Mouse (Mus musculus) stomach, postnatal 0 days (tissue): Measurements from ENCODE around the gene Upp2. TPM values are rescaled to one million over a fixed set of nuclear protein-coding genes. Genes with fewer than 3 reads are reported as not detected.

Experiments used
- ATAC-seq: fragments of 200-750 bp; cut with Nextera tagmentation; 2 replicates; pipeline ENCODE4 v1.8.0; 2017; ENCODE audit not compliant: low FRiP score, low TSS enrichment
- DNase-seq: peaks from one replicate; pipeline ENCODE4 v3.0.0-alpha.2; 2016; ENCODE audit warnings: low spot score
- H3K27ac ChIP-seq: fragments of 300-500 bp; sonication (generic); replicated peaks from 2 replicates; pipeline ENCODE4 v1.5.1; 2014; ENCODE audit warnings: mild to moderate bottlenecking, control low read depth
- H3K27me3 ChIP-seq: fragments of 300-500 bp; sonication (generic); 2 replicates; pipeline ENCODE4 v1.6.1; 2014; ENCODE audit warnings: low read length; ENCODE audit not compliant: control insufficient read depth, insufficient read depth
- H3K36me3 ChIP-seq: fragments of 300-500 bp; sonication (generic); 2 replicates; pipeline ENCODE4 v1.6.1; 2014; ENCODE audit warnings: low read length, mixed read lengths; ENCODE audit not compliant: control insufficient read depth, insufficient read depth
- H3K4me1 ChIP-seq: fragments of 300-500 bp; sonication (generic); replicated peaks from 2 replicates; pipeline ENCODE4 v1.6.1; 2014; ENCODE audit warnings: antibody characterized with exemption; ENCODE audit not compliant: control insufficient read depth, insufficient read depth
- H3K4me2 ChIP-seq: fragments of 300-500 bp; sonication (generic); replicated peaks from 2 replicates; pipeline ENCODE4 v1.6.1; 2014; ENCODE audit warnings: low read depth, mild to moderate bottlenecking, control low read depth, moderate library complexity
- H3K4me3 ChIP-seq: fragments of 300-500 bp; sonication (generic); 2 replicates; pipeline ENCODE4 v1.5.1; 2014; ENCODE audit warnings: low read depth, low read length, control low read depth
- H3K9ac ChIP-seq: fragments of 300-500 bp; sonication (generic); 2 replicates; pipeline ENCODE4 v1.6.1; 2014; ENCODE audit warnings: mild to moderate bottlenecking, low read length, control low read depth, mixed read lengths
- H3K9me3 ChIP-seq: fragments of 300-500 bp; sonication (generic); 2 replicates; pipeline ENCODE4 v1.6.1; 2016; ENCODE audit warnings: low read length; ENCODE audit not compliant: control insufficient read depth
- CTCF ChIP-seq: IDR thresholded peaks from 2 replicates; pipeline ENCODE4 v1.5.1; 2016; ENCODE audit warnings: antibody characterized with exemption, low read depth, mild to moderate bottlenecking, moderate library complexity
- EP300 ChIP-seq: optimal IDR thresholded peaks from 2 replicates; pipeline ENCODE3; 2016; ENCODE audit warnings: antibody characterized with exemption
- WGBS: fragments of 180-500 bp; shearing (Covaris S2); extraction: QIAGEN DNeasy Blood & Tissue Kit; methylation state at CpG from one replicate; pipeline ENCODE4 v1.1.7; 2014; 5-methylcytosine and 5-hydroxymethylcytosine counted together
- polyA plus RNA-seq: library from polyadenylated mRNA; unstranded; fragments of >200 nt; fragmentation: Nextera tagmentation; extraction: Ambion mirVana; gene quantifications from 2 replicates; pipeline ENCODE4 v1.2.1, GENCODE M21; 2015

Upp2 gene
- polyA plus RNA-seq, 1 experiment from 2014 or later: 6.1 TPM

DNA sequence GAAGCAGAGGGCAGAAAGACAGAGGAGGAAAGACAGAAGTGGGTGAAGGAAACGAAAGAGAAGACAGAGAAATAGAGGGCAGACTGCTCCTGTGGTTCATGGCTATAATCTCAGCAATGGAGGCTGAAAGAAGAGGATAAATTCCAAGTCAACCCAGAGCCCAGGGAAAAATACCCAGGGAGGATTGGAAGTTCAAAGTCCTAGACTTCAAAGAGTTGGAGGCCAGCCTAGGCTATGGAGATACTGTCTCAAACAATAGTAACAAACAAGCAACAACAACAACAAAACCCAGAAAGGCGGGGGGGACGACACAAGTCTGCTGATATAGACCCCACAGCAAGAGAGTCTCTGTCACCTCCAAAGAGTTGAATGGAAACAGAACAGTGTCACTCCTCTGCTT is 14.8 kb upstream of the Upp2 start:
- H3K4me1 ChIP-seq: no peaks in the 10 kb centered on the region; the same call in 1 of the 2 replicates
- WGBS: 64% methylated on average over 3 of the region's 3 CpGs
- no peak for ATAC-seq
- no peak overlapping the region for H3K27ac ChIP-seq
- TF ChIP-seq EP300: no peak
- no peak for TF ChIP-seq CTCF
- H3K9me3 ChIP-seq: no peaks in the 10 kb centered on the region
- no peak overlapping the region for H3K9ac ChIP-seq
- H3K4me3 ChIP-seq: no peak overlapping the region
- DNase-seq: no peak
- H3K27me3 ChIP-seq: no peaks in the 10 kb centered on the region
- no peaks in the 10 kb centered on the region for H3K36me3 ChIP-seq
- H3K4me2 ChIP-seq: no peak overlapping the region

DNA sequence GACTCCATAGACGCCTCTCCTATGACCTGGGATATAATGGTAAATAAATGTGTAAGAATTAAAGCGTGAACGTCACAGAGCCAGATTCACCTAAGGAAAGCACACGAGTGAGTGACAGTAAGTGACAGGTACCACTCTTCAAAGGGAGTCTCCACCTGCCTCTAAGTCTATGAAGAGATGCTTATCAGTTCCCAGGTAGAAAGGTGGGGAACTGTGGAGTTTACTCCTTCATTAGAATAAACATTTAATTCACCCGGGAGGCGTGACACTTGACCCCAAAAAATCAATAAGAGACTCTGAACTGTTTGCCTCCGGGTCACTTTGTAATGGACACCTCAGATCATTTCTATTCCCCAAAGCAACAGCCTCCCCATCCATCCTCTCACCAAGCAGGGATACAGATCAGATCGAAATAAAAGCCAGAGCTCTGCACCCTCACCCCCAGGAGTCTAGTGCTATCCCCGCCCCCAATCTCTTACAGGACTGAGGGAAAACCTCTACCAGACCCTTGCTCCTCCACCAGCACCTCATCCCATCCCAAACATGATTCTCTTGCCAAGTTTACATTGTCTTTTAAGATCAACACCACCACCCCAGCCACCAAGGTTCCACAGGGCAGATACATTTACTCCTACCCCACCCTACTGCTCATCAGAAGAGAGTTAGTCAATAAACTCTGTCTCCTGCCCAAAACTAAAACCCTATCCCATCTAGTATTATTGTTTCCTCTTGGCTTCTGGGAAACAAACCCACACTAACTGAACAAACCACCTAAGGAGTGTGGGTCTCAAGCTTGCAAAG is 9.9 kb upstream of the Upp2 start:
- no peak overlapping the region for H3K4me3 ChIP-seq
- DNase-seq: no peak
- no peaks in the 10 kb centered on the region for H3K36me3 ChIP-seq
- H3K9ac ChIP-seq: no peak overlapping the region
- no peak overlapping the region for H3K27ac ChIP-seq
- TF ChIP-seq CTCF: no peak
- no peak for TF ChIP-seq EP300
- H3K27me3 ChIP-seq: no peaks in the 10 kb centered on the region
- no peaks in the 10 kb centered on the region for H3K4me1 ChIP-seq
- H3K9me3 ChIP-seq: no peaks in the 10 kb centered on the region
- WGBS: 48% methylated on average over 9 of the region's 9 CpGs
- no peak for ATAC-seq
- no peak overlapping the region for H3K4me2 ChIP-seq

DNA sequence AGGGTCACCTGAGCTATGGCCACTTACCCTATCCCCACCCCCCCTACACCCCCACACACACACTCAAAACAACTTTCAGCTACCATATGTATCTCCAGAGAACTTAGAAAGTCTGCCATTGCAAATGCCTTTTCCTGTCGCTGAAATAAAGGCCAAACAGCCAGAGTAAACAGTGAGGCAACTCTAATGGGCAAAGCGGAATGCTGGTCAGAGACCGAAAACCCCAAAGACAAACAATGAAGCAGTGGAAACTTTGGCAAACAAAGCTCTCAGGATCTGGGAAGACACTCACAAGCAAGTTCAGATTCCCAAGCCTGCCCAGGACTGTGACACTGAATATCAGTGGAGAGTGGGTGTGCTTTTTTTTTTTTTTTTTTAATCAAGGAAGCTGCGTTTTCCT is 5.0 kb upstream of the Upp2 start:
- 31% methylated on average over 4 of the region's 4 CpGs for WGBS
- no peaks in the 10 kb centered on the region for H3K27me3 ChIP-seq
- ATAC-seq: no peak

DNA sequence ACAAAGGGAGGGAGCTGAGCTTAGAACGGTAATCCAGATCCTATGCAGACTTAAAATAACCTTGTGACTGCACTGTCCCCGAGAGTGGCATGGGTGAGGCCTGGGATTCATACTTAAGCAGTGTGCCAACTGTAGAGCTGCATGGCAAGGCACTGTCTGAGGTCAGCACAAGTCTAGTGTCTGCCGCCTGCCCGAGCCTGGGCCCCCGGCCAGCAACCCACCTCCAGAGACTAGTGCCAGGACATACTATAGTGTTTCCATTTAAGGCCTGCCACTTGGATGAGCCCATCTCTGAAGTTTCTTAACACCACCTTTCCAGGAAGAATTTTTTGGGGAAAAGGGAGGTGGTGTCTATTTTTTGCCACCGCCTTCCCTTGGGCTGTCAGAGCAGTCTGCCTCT is 1.8 kb upstream of the Upp2 start:
- Histone ChIP-seq H3K27me3 (no peaks in the 10 kb centered on the region), H3K9me3 (no peaks in the 10 kb centered on the region), H3K4me1 (peaks cover 5% of the 10 kb centered on the region), H3K27ac (no peak overlapping the region), H3K9ac (no peak overlapping the region; the same call in 1 of the 2 replicates), H3K36me3 (no peaks in the 10 kb centered on the region), H3K4me2 (peak overlapping the region; percentile 71), H3K4me3 (peak overlapping the region; percentile 89; the same call in 1 of the 2 replicates)
- 37% methylated on average over 6 of the region's 6 CpGs for WGBS
- ATAC-seq: no peak
- no peak for TF ChIP-seq EP300
- TF ChIP-seq CTCF: no peak
- no peak for DNase-seq

More for the DNA sequence above, 5.0 kb upstream of the Upp2 start:
- Histone ChIP-seq H3K27ac (no peak overlapping the region), H3K4me2 (no peak overlapping the region), H3K9ac (no peak overlapping the region), H3K4me1 (no peaks in the 10 kb centered on the region; the same call in none of the 2 replicates), H3K4me3 (no peak overlapping the region), H3K9me3 (no peaks in the 10 kb centered on the region), H3K36me3 (no peaks in the 10 kb centered on the region)
- DNase-seq: no peak
- TF ChIP-seq EP300 (no peak), CTCF (no peak)

DNA sequence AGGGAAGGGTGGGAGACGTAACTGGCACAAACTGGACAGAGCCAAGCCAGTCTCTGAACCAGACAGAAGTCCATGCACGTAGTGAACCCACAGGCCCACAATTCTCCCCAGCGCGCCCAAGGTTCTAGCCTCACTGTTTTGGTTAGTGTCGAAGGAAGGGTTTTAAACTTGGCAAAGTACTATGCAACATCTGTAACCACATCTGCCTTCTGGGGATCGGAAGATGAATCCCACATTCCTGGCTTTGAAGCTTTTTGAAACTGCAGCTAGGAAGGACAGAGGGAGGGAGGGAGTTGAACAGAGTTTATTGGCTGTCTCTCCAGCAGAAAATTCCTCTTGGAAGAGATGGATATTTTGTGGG is 1.1 kb upstream of the Upp2 start:
- ATAC-seq (no peak), DNase-seq (no peak)
- Histone ChIP-seq H3K9me3 (no peaks in the 10 kb centered on the region), H3K9ac (peak overlapping the region; percentile 93), H3K4me1 (peaks cover 5% of the 10 kb centered on the region), H3K27ac (peak overlapping the region; percentile 98), H3K36me3 (no peaks in the 10 kb centered on the region), H3K27me3 (no peaks in the 10 kb centered on the region), H3K4me3 (peak overlapping the region; percentile 89), H3K4me2 (peak overlapping the region; percentile 71)
- WGBS: 7% methylated on average over 6 of the region's 6 CpGs
- TF ChIP-seq EP300: no peak
- no peak for TF ChIP-seq CTCF

DNA sequence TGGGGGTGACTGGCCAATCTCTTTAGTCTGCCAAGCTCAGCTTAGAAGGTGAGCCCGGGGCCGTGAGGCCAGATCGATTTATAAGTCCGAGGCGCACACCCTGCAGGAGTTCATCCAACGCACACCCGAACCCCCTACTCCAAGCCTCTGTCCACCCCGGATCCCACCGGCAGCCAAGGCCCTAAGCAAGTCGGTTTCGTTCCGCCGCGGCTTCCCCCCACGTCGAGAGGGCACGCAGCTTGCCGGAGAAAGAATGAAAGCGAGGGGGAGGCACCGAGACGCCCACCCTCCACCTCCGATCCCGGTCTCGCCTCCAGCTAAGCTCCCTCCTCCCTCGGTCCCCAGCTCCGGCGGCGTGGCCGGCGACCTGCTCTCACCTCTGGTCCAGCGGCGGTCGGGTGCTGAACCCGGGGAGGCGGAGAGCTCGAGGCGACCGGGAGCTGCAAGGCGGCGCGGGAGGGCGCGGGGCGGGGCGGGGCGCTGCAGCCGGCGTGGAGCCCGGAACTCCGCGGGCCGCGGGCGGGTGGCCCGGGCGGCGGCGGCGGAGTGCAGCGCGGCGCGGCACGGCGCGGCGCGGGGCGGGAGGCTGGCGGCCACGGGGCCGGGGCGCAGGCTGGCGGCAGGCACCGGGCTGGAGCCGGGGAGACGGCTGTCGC is 560 bp upstream of the Upp2 start:
- H3K4me1 ChIP-seq: peaks cover 5% of the 10 kb centered on the region
- H3K9ac ChIP-seq: peak overlapping the region; percentile 93
- H3K27me3 ChIP-seq: no peaks in the 10 kb centered on the region
- DNase-seq (peak; percentile 81), ATAC-seq (peak; percentile 71)
- H3K4me2 ChIP-seq: peak overlapping the region; percentile 71
- H3K9me3 ChIP-seq: no peaks in the 10 kb centered on the region
- no peak; the same call in 1 of the 2 replicates for TF ChIP-seq CTCF
- no peak for TF ChIP-seq EP300
- peak overlapping the region; percentile 89 for H3K4me3 ChIP-seq
- peak overlapping the region; percentile 98 for H3K27ac ChIP-seq
- no peaks in the 10 kb centered on the region for H3K36me3 ChIP-seq
- WGBS: 1% methylated on average over 37 of the region's 78 CpGs
